Mouse (Mus musculus) kidney, adult 2 months (tissue): Measurements from ENCODE around the gene Ica1. TPM values are rescaled to one million over a fixed set of nuclear protein-coding genes. Genes with fewer than 3 reads are reported as not detected.

Experiments
- DNase-seq: peaks from one replicate; pipeline ENCODE4 v3.0.0; 2021
- H3K27ac ChIP-seq: fragments of 200-500 bp; 2 replicates; pipeline ENCODE4 v1.5.1; 2012; ENCODE audit warnings: low read depth, low read length, control low read depth, inconsistent platforms; ENCODE audit not compliant: insufficient read depth
- H3K27me3 ChIP-seq: fragments of 200-500 bp; replicated peaks from 2 replicates; pipeline ENCODE4 v1.6.1; 2012; ENCODE audit warnings: mild to moderate bottlenecking, moderate library complexity, low read length, inconsistent platforms; ENCODE audit not compliant: control insufficient read depth, insufficient read depth
- H3K36me3 ChIP-seq: fragments of 200-500 bp; 2 replicates; pipeline ENCODE4 v1.6.1; 2012; ENCODE audit warnings: mild to moderate bottlenecking, moderate library complexity, low read length, inconsistent platforms; ENCODE audit not compliant: control insufficient read depth, insufficient read depth
- H3K4me1 ChIP-seq: fragments of 200-500 bp; 2 replicates; pipeline ENCODE4 v1.6.1; 2011; ENCODE audit warnings: low read length; ENCODE audit not compliant: control insufficient read depth, insufficient read depth
- H3K4me3 ChIP-seq: fragments of 200-500 bp; 2 replicates; pipeline ENCODE4 v1.5.1; 2011; ENCODE audit warnings: mild to moderate bottlenecking, low read depth, low read length, control low read depth; ENCODE audit not compliant: insufficient read depth
- CTCF ChIP-seq: fragments of 200-500 bp; conservative IDR thresholded peaks from 2 replicates; pipeline ENCODE4 v1.5.1; 2011; ENCODE audit warnings: low read depth, mild to moderate bottlenecking, control low read depth, low read length, moderate library complexity, mixed read lengths; ENCODE audit not compliant: insufficient read depth, insufficient read length
- POLR2A ChIP-seq: fragments of 200-500 bp; IDR thresholded peaks from one replicate; pipeline ENCODE4 v1.6.1; 2011; ENCODE audit warnings: low read depth, low read length, control low read depth
- WGBS: fragments of 180-500 bp; shearing (Covaris S2); methylation state at CpG from one replicate; pipeline ENCODE4 v1.1.7; 2018; 5-methylcytosine and 5-hydroxymethylcytosine counted together
- polyA plus RNA-seq: library from polyadenylated mRNA; depleted of rRNA; stranded (reverse); fragments of >200 nt; gene quantifications from 2 replicates; pipeline ENCODE4 v1.2.3, GENCODE M21; 2012

Ica1 gene
- polyA plus RNA-seq, 1 experiment = 6.1 TPM

- Histone ChIP-seq H3K4me1 (no peaks in the 10 kb centered on the region), H3K4me3 (no peak overlapping the region), H3K36me3 (no peaks in the 10 kb centered on the region), H3K27me3 (no peaks in the 10 kb centered on the region), H3K27ac (no peak overlapping the region)
- TF ChIP-seq POLR2A (no peak), CTCF (no peak)
- DNase-seq = no peak
- WGBS = 95% methylated on average over 5 of the region's 5 CpGs
Measured at GRCm38 (mm10) chr6:8640863-8641262, 137.4 kb downstream of the Ica1 start.

- Histone ChIP-seq H3K36me3 (no peaks in the 10 kb centered on the region), H3K4me1 (no peaks in the 10 kb centered on the region), H3K4me3 (no peak overlapping the region), H3K27me3 (no peaks in the 10 kb centered on the region), H3K27ac (no peak overlapping the region)
- TF ChIP-seq POLR2A (no peak), CTCF (no peak)
- no peak for DNase-seq
- 85% methylated on average over 2 of the region's 2 CpGs for WGBS
Measured at GRCm38 (mm10) chr6:8639526-8639925, 138.8 kb downstream of the Ica1 start.

GRCm38 (mm10) chr6:8638899-8639298 lies 139.4 kb downstream of the Ica1 start:
- no peak overlapping the region for H3K4me3 ChIP-seq
- no peak for DNase-seq
- WGBS = 74% methylated on average over 4 of the region's 4 CpGs
- no peaks in the 10 kb centered on the region for H3K36me3 ChIP-seq
- H3K4me1 ChIP-seq = no peaks in the 10 kb centered on the region
- no peak for TF ChIP-seq POLR2A
- TF ChIP-seq CTCF = no peak
- no peaks in the 10 kb centered on the region for H3K27me3 ChIP-seq
- H3K27ac ChIP-seq = no peak overlapping the region

GRCm38 (mm10) chr6:8638122-8638521 lies 140.2 kb downstream of the Ica1 start:
- Histone ChIP-seq H3K4me3 (no peak overlapping the region), H3K36me3 (no peaks in the 10 kb centered on the region), H3K27ac (no peak overlapping the region), H3K4me1 (no peaks in the 10 kb centered on the region), H3K27me3 (no peaks in the 10 kb centered on the region)
- DNase-seq = no peak
- TF ChIP-seq CTCF (no peak), POLR2A (no peak)
- 95% methylated on average over 4 of the region's 4 CpGs for WGBS

- Histone ChIP-seq H3K4me3 (no peak overlapping the region), H3K27me3 (no peaks in the 10 kb centered on the region), H3K36me3 (no peaks in the 10 kb centered on the region), H3K27ac (no peak overlapping the region), H3K4me1 (no peaks in the 10 kb centered on the region)
- WGBS = 86% methylated on average over 4 of the region's 4 CpGs
- TF ChIP-seq CTCF (no peak), POLR2A (no peak)
- no peak for DNase-seq
Measured at GRCm38 (mm10) chr6:8632701-8633100, 145.6 kb downstream of the Ica1 start.

- DNase-seq = no peak
- no peak for TF ChIP-seq POLR2A
- TF ChIP-seq CTCF = no peak
- Histone ChIP-seq H3K4me3 (no peak overlapping the region), H3K4me1 (no peaks in the 10 kb centered on the region), H3K36me3 (no peaks in the 10 kb centered on the region), H3K27me3 (no peaks in the 10 kb centered on the region), H3K27ac (no peak overlapping the region)
- 78% methylated on average over 5 of the region's 5 CpGs for WGBS
Measured at GRCm38 (mm10) chr6:8631986-8632632, 146.2 kb downstream of the Ica1 start.

GRCm38 (mm10) chr6:8631362-8631761 lies 146.9 kb downstream of the Ica1 start:
- no peaks in the 10 kb centered on the region for H3K27me3 ChIP-seq
- H3K4me1 ChIP-seq = no peaks in the 10 kb centered on the region
- H3K36me3 ChIP-seq = no peaks in the 10 kb centered on the region
- no peak overlapping the region for H3K4me3 ChIP-seq
- no peak overlapping the region for H3K27ac ChIP-seq
- no peak for TF ChIP-seq CTCF
- no peak for TF ChIP-seq POLR2A
- WGBS = 84% methylated on average over 8 of the region's 8 CpGs
- DNase-seq = no peak
